Mouse (Mus musculus) ES-E14 (cell line): ENCODE results near the gene Bmx. TPM values are rescaled to one million over a fixed set of nuclear protein-coding genes. Genes with fewer than 3 reads are reported as not detected.

Experiments used
- DNase-seq: peaks from one replicate; pipeline ENCODE4 v3.0.0-alpha.2; 2013; ENCODE audit warnings: low read depth, low spot score
- H3K27ac ChIP-seq: 2 replicates; pipeline ENCODE4 v1.5.1; 2012; ENCODE audit warnings: low read depth, mild to moderate bottlenecking, low read length, moderate library complexity, mixed read lengths; ENCODE audit not compliant: poor library complexity, insufficient read depth, severe bottlenecking
- H3K36me3 ChIP-seq: 2 replicates; pipeline ENCODE4 v1.6.1; 2012; ENCODE audit warnings: mild to moderate bottlenecking, low read length, moderate library complexity, mixed read lengths; ENCODE audit not compliant: control insufficient read depth, poor library complexity, insufficient read depth, severe bottlenecking
- H3K4me1 ChIP-seq, 2 experiments: fragments of 150-350 bp in 1 of 2; sonication (generic) in 1 of 2; 2 replicates each; pipeline ENCODE4 v1.6.1; 2012; ENCODE audit warnings: low read length in 2 of 2, mild to moderate bottlenecking in 1 of 2, mixed read lengths in 1 of 2; ENCODE audit not compliant: control insufficient read depth in 2 of 2, insufficient read depth in 2 of 2, poor library complexity in 1 of 2
- H3K4me3 ChIP-seq, 2 experiments: fragments of 150-350 bp in 1 of 2; sonication (generic) in 1 of 2; 2 replicates each; pipeline ENCODE4 v1.5.1; 2012; ENCODE audit warnings: low read length in 2 of 2, low read depth in 1 of 2, mild to moderate bottlenecking in 1 of 2, mixed read lengths in 1 of 2; ENCODE audit not compliant: insufficient read depth in 1 of 2, poor library complexity in 1 of 2, severe bottlenecking in 1 of 2
- H3K9ac ChIP-seq: 2 replicates; pipeline ENCODE4 v1.6.1; 2012; ENCODE audit warnings: low read depth, mild to moderate bottlenecking, low read length, mixed read lengths; ENCODE audit not compliant: poor library complexity, insufficient read depth, severe bottlenecking
- H3K9me3 ChIP-seq: fragments of 150-350 bp; sonication (generic); 2 replicates; pipeline ENCODE4 v1.6.1; 2012; ENCODE audit warnings: low read depth, mild to moderate bottlenecking, low read length; ENCODE audit not compliant: control insufficient read depth, insufficient read depth
- CHD2 ChIP-seq: IDR thresholded peaks from 2 replicates; pipeline ENCODE4 v1.6.1; 2014; ENCODE audit warnings: mild to moderate bottlenecking, low read depth, low read length, inconsistent platforms
- HCFC1 ChIP-seq: IDR thresholded peaks from 2 replicates; pipeline ENCODE4 v1.6.1; 2012; ENCODE audit warnings: low read length, inconsistent platforms, borderline replicate concordance; ENCODE audit not compliant: insufficient read depth
- MAFK ChIP-seq: IDR thresholded peaks from 2 replicates; pipeline ENCODE4 v1.6.1; 2014; ENCODE audit warnings: mild to moderate bottlenecking, low read depth, low read length, inconsistent platforms; ENCODE audit not compliant: insufficient read depth
- ZC3H11A ChIP-seq: IDR thresholded peaks from 2 replicates; pipeline ENCODE4 v1.6.1; 2012; ENCODE audit warnings: low read depth, mild to moderate bottlenecking, inconsistent platforms, low read length, borderline replicate concordance
- ZNF384 ChIP-seq: IDR thresholded peaks from 2 replicates; pipeline ENCODE4 v1.6.1; 2012; ENCODE audit warnings: low read depth, low read length, inconsistent platforms
- in situ Hi-C, 2 experiments: fragments of 600-800 bp; cut with MboI; formaldehyde crosslinking; loops; one replicate each; pipeline ENCODE4 v1.15.1; 2025; ENCODE audit warnings: low sequenced_read_pairs in 2 of 2, inconsistent platforms in 1 of 2; ENCODE audit not compliant: unreplicated experiment in 2 of 2
- total RNA-seq: library from RNA; depleted of rRNA; stranded (reverse); fragments of 300-350 nt; gene quantifications from 2 replicates; pipeline ENCODE4 v1.2.3, GENCODE M21; 2012

Bmx gene
- total RNA-seq, 1 experiment: not detected

- TF ChIP-seq CHD2: no peak
- TF ChIP-seq ZNF384: no peak
- no peak for TF ChIP-seq MAFK
- TF ChIP-seq ZC3H11A: no peak
- no peak for TF ChIP-seq HCFC1
- H3K27ac ChIP-seq: no peak overlapping the region
- no peaks in the 10 kb centered on the region for H3K36me3 ChIP-seq
- H3K9me3 ChIP-seq: no peaks in the 10 kb centered on the region
- DNase-seq: no peak
- no peak overlapping the region for H3K9ac ChIP-seq
- in situ Hi-C loops: loop anchor here in 1 of 2 experiments (25.0 kb wide), 1 partner anchor 212 kb away; no protein-coding TSS in a partner anchor
- no peak overlapping the region for H3K4me3 ChIP-seq
- no peaks in the 10 kb centered on the region for H3K4me1 ChIP-seq
These were observed 82.7 kb downstream of the Bmx start for GRCm38 (mm10) chrX:164175311-164175710.

GRCm38 (mm10) chrX:164173880-164174279, 84.1 kb downstream of the Bmx start:
- TF ChIP-seq MAFK: no peak
- no peak for TF ChIP-seq CHD2
- no peak for TF ChIP-seq ZC3H11A
- no peak for TF ChIP-seq HCFC1
- TF ChIP-seq ZNF384: no peak
- DNase-seq: no peak
- H3K9me3 ChIP-seq: no peaks in the 10 kb centered on the region
- in situ Hi-C loops: no loop called here
- no peak overlapping the region for H3K4me3 ChIP-seq
- H3K9ac ChIP-seq: no peak overlapping the region
- H3K4me1 ChIP-seq: no peaks in the 10 kb centered on the region
- H3K27ac ChIP-seq: no peak overlapping the region
- H3K36me3 ChIP-seq: no peaks in the 10 kb centered on the region

- H3K4me3 ChIP-seq: no peak overlapping the region
- TF ChIP-seq ZNF384 (no peak), CHD2 (no peak), HCFC1 (no peak), MAFK (no peak), ZC3H11A (no peak)
- no peak overlapping the region for H3K27ac ChIP-seq
- in situ Hi-C loops: no loop called here
- no peaks in the 10 kb centered on the region for H3K4me1 ChIP-seq
- H3K9me3 ChIP-seq: no peaks in the 10 kb centered on the region
- no peaks in the 10 kb centered on the region for H3K36me3 ChIP-seq
- no peak for DNase-seq
- no peak overlapping the region for H3K9ac ChIP-seq
These were observed 87.0 kb downstream of the Bmx start for GRCm38 (mm10) chrX:164171034-164171433.

- H3K36me3 ChIP-seq: no peaks in the 10 kb centered on the region
- no peak overlapping the region for H3K9ac ChIP-seq
- no peaks in the 10 kb centered on the region for H3K4me1 ChIP-seq
- DNase-seq: no peak
- no peak overlapping the region for H3K27ac ChIP-seq
- no peaks in the 10 kb centered on the region for H3K9me3 ChIP-seq
- in situ Hi-C loops: no loop called here
- no peak overlapping the region for H3K4me3 ChIP-seq
- no peak for TF ChIP-seq CHD2
- TF ChIP-seq ZNF384: no peak
- TF ChIP-seq HCFC1: no peak
- no peak for TF ChIP-seq ZC3H11A
- no peak for TF ChIP-seq MAFK
These were observed 93.3 kb downstream of the Bmx start for GRCm38 (mm10) chrX:164164681-164165080.

GRCm38 (mm10) chrX:164154594-164154993, 103.4 kb downstream of the Bmx start:
- H3K27ac ChIP-seq: no peak overlapping the region
- H3K9me3 ChIP-seq: no peaks in the 10 kb centered on the region
- no peaks in the 10 kb centered on the region for H3K36me3 ChIP-seq
- no peak for DNase-seq
- in situ Hi-C loops: no loop called here
- H3K4me3 ChIP-seq: no peak overlapping the region
- H3K9ac ChIP-seq: no peak overlapping the region
- H3K4me1 ChIP-seq: no peaks in the 10 kb centered on the region
- TF ChIP-seq MAFK: no peak
- no peak for TF ChIP-seq CHD2
- no peak for TF ChIP-seq ZNF384
- no peak for TF ChIP-seq ZC3H11A
- no peak for TF ChIP-seq HCFC1
